Mouse (Mus musculus) layer of hippocampus, adult 8-10 months (tissue): ENCODE measurements at regions not wholly inside any gene's neighbourhood (a gene's known extent, or its start where the extent isn't known, plus 50 kb on each side); places are given as distances from the start of the nearest gene placed in this dataset.

Source experiments
- DNase-seq, 2 experiments: peaks; one replicate each; pipeline ENCODE4 v3.0.0; 2022; ENCODE audit warnings: low spot score in 2 of 2

GRCm38 (mm10) chr1:88957061-88957460, 113.2 kb upstream of the Sh3bp4 start:
- no peak for DNase-seq

- DNase-seq, result no peak
These were observed 110.5 kb upstream of the Sh3bp4 start for GRCm38 (mm10) chr1:88959715-88960114.

DNA sequence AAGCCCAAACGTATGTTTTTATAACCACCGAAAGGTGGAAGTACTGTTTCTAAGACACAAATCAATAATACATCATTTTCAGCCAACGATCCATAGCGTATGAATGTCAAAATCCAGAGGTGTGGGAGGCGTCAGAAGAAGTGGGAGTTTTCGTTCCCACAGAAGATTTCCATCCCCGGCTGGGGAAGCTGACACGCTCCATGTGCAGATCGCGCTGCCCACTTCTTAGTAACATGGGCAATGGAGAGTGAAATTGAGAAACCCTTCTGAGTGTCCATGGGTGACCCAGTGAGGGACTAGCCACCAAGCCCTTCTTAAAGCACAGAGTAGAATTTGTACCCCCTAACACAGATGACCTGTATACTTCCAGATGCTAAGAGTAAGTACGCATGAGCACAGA, 110.1 kb upstream of the Sh3bp4 start:
- DNase-seq, result no peak

- DNase-seq, result peak; percentile 11 to 19
These were observed 106.0 kb upstream of the Sh3bp4 start for GRCm38 (mm10) chr1:88964045-88964747.

- no peak for DNase-seq
These were observed 103.8 kb upstream of the Sh3bp4 start for GRCm38 (mm10) chr1:88966416-88966815.

- no peak for DNase-seq
These were observed 102.1 kb upstream of the Sh3bp4 start for GRCm38 (mm10) chr1:88968142-88968541.

DNA sequence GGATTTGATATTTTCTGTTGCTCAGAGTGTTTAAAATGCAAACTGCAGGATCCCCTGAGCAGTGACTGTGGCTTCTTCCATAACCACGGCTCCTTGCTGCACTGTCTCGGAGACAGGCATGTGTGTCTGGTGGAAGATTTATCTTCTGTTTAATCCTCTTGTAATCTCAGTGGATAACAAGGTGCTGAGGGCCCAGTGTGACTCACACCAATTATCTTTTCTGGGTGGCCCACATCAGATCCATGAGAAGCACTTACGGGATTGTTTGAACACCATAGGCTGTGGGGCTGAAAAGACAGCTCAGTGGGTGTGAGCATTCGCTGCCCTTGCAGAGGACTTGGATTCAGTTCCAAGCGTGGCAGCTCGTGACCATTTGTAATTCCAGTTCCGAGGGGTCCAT, 101.2 kb upstream of the Sh3bp4 start:
- no peak for DNase-seq

- DNase-seq, result no peak
These were observed 100.6 kb upstream of the Sh3bp4 start for GRCm38 (mm10) chr1:88969630-88970029.

DNA sequence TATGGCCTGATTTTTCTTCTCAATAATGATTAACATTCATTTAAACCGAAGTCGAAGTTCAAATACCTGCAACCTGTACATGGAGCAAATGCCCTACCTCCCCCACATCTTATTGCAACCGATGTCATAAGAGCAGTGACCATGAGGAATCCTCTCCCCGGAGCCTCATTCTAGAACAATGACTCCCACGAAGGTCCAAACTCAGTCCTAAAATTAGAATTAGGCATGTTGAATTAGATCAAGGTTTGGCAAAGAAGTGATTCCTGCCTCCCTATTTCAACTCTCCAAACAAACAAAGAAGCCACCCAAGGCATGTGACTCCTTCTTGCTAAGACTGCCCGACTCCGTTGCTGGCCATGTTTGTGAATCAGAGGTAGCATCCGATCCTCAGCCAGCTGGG, 94.1 kb upstream of the Sh3bp4 start:
- no peak for DNase-seq

- DNase-seq, result no peak
These were observed 82.1 kb upstream of the Sh3bp4 start for GRCm38 (mm10) chr1:88988011-88988695.

DNA sequence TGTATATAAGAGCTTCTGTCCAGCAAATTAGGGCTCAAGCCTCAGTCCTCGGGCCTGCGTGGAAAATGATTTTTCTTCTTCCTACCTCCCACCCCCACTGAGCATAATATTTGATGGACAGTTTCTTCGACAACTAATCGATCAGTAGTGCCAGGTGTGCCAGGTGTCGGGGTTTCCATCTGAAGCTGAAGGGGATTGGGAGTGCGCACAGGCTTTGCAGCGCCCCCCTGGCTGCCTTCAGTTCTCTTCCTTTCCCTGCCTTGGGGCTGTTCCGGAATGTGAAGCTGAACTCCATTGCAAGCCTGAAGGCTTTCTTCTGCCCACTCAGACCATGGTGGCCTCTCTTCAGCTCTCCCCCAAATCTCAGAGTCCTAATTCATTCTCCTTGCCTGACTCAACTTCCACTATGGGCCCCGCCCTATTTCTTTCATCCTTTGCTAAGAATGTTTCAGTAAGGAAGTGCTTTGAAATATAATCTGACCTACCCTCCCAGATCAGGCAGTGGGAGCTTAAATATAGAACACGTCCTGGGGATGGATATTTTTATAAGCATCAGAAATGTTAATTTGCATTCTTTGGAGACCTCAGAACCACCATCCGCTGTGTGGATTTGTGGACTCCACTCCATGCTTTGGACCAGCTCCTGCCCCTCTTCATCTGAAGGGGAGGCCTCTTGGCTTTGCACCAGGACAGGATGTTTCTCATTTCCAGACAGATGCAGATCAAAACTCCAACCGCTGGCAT, 75.5 kb upstream of the Sh3bp4 start:
- DNase-seq, result no peak

GRCm38 (mm10) chr1:88995945-88996344, 74.3 kb upstream of the Sh3bp4 start:
- peak in 1 of 2 experiments; percentile 7 for DNase-seq

- no peak for DNase-seq
These were observed 73.6 kb upstream of the Sh3bp4 start for GRCm38 (mm10) chr1:88996657-88997056.

DNA sequence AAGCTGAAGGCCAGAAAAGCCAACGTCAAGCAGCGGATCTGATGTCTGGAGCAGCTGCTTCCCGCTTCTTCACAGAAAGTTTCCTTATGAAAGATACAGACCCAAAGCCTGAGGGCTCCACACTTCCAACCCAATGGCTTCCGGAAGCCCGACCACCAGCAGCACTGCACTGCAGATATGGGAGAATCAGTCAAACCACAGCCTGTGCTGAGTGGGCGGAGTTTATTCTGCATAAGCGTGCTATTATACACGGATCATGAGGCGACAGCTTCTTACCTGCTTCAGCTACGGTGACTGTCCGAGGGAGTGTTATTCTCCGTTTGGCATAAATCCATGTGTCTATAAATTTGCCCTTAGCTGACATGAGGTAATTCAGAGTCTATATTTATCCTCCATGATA, 72.4 kb upstream of the Sh3bp4 start:
- no peak for DNase-seq

DNA sequence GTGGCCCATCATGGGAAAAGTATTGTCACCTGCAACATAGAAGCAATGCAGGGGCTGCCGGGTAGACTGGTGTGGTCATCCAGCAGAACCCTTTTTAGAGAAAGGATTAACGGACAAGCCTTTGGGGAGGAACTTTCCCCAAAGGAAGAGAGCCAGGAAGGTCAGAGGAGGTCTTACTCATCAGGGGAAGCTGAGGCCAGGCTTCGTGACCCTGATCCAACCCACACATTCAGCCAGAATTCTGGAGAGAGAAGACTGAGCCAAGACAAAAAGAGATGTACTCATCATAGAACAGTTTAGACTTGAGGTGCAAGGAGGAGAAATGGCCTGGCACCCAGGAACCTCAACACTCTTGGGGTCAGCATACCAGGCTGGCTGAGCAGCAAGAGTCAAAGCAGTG, 67.9 kb upstream of the Sh3bp4 start:
- DNase-seq, result no peak

- no peak for DNase-seq
These were observed 66.5 kb upstream of the Sh3bp4 start for GRCm38 (mm10) chr1:89003752-89004151.

DNA sequence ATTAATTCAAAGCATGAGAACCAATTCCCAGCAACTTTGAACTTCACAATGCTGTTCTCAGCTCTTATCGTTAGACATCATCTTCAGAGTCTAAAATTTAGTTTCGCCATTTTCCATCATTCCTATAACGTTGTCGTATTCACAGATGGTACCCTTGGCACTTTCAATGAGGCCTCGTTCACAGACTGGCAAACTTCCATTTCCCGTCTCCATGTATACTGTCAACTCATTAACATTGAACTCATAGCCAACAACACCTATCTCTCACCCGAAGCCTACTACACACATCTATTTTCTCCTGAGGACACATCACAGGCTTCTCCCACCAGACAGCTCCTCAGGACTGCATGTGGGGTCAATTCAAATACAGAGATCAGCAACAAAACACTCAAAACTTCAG, 62.7 kb upstream of the Sh3bp4 start:
- DNase-seq, result no peak

GRCm38 (mm10) chr1:89010170-89010569, 60.0 kb upstream of the Sh3bp4 start:
- no peak for DNase-seq

GRCm38 (mm10) chr1:89011454-89011853, 58.8 kb upstream of the Sh3bp4 start:
- DNase-seq, result no peak

DNA sequence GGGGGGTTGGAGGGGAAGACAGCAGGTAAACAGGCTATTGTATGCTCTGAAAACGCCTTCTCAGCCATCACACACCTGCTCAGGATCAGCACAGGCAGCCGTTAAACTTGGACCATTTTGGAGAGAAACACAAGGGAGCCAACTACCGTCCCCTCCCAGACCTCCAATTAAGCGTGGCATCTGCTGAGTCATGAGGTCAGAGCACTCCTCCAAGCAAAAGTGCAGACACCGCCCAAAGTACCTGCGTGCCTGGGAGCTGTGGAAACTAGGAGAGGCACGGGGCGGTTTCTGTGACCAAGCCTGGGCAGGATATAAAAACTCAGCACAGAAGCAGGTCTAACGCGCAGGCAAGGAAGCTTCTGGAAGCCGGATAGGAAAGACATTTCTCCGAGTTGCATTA, 54.8 kb upstream of the Sh3bp4 start:
- DNase-seq, result no peak

GRCm38 (mm10) chr1:89015845-89016244, 54.4 kb upstream of the Sh3bp4 start:
- no peak for DNase-seq

- DNase-seq, result no peak
These were observed 50.3 kb upstream of the Sh3bp4 start for GRCm38 (mm10) chr1:89019778-89020373.
